Mouse (Mus musculus) left cerebral cortex, postnatal 4 days (tissue): ENCODE measurements around the gene Hist1h4i. TPM values are rescaled to one million over a fixed set of nuclear protein-coding genes. Genes with fewer than 3 reads are reported as not detected.
"Not testable (repeated sequence)": the region's sequence is repeated elsewhere in the genome, so short reads cannot be mapped to it uniquely, and the experiment has no call there.

Source experiments
- DNase-seq: peaks from one replicate; pipeline ENCODE4 v3.0.0-alpha.2; 2022
- intact Hi-C: fragments of 180-260 bp; cut with DNase I; formaldehyde crosslinking; loops from one replicate; pipeline ENCODE4 v1.15.1; 2025
- total RNA-seq, 2 experiments: library from RNA; stranded (reverse); gene quantifications; 2 replicates each; pipeline ENCODE4 v1.2.3; 2021

Gene Hist1h4i
- total RNA-seq, result 10 to 100 TPM; 89.3 to 89.6 TPM

DNA sequence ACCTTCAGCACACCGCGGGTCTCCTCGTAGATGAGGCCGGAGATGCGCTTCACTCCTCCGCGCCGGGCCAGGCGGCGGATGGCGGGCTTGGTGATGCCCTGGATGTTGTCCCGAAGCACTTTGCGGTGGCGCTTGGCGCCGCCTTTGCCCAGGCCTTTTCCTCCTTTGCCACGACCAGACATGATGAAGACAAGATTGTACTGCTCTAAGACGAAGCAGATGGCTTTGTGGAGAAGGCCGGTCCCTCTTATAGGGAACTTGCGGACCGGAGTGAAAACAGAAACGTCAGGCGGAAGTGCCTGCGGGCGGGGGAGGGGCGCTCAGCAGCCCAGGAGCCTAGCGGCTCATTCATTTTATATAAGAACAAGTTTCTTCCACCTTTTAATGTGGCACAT is at the start of gene Hist1h4i:
Gene Hist1h4i, minus strand, starts transcription at position 221 of the 395 bp plus-strand sequence.
- peak; percentile 97 for DNase-seq
- intact Hi-C loops, result not testable (repeated sequence)

DNA sequence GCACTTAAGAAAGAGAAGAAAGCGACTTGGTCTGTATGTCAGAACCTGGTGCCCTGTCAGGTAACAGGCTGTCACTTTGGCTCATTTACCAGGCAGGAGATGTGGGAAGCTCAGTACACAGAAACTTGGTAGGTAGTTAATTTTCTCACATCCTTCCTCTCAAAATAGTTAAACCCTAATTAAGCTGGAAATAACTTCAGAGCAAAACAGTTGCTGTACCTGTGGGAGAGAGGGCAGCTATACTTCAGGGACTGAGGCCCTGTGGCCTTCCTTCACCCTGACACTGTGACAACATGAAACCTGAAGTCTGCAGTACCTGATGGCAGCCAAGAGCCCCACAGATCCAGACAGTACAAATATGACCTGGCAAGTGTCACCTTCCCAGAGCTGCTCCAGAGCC is 43.0 kb upstream of the Hist1h4i start, which contains the start of gene Vmn1r188:
Gene Vmn1r188, plus strand, starts transcription at position 301 of the 400 bp plus-strand sequence.
- DNase-seq, intact Hi-C loops: not testable (repeated sequence)

GRCm38 (mm10) chr13:22063468-22063867 is 22.3 kb upstream of the Hist1h4i start:
- no peak for DNase-seq
- intact Hi-C loops, result no loop called here

DNA sequence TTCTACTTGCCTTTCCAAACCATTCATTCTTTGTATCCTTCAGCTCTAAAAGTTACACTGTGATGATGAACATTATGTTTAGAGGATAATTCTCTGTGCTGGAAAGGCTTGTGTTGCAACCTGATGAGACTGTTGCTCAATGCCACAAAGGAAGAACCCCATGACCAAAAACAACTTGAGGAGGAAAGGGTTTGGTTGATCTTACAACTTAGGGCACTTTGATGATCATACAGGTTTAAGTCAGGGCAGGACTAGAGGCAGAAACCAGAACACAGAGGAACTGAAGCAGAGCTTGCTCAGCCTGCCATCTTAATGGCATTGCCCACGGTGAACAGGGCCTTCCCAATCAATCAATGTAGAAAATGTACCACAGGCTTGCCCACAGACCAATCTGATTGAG is 20.3 kb upstream of the Hist1h4i start:
- DNase-seq, result no peak
- intact Hi-C loops, result no loop called here

GRCm38 (mm10) chr13:22053754-22054153 is 12.6 kb upstream of the Hist1h4i start:
- intact Hi-C loops, result loop anchor here (5.0 to 10.0 kb wide), 2 partner anchors 1231 to 1349 kb away; no protein-coding TSS in a partner anchor
- DNase-seq, result no peak

DNA sequence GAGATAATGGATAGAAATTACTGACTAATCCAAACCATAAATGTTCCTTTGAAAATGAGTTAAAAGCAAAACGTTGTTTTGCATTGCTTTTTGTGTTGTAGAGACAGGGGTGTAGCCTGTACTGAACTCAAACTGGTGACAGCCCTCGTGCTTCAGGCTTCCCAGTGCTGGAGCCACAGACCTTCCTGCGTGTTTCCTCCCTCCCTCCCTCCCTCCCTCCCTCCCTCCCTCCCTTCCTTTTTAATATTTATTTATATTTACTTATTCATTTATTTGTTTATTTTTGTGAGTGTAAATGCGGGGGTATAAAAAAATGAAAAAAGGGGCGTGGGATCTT is 10.3 kb upstream of the Hist1h4i start:
- intact Hi-C loops, result loop anchor here (5.0 to 10.0 kb wide), 2 partner anchors 1233 to 1351 kb away; no protein-coding TSS in a partner anchor
- no peak for DNase-seq

GRCm38 (mm10) chr13:22050591-22051522 is 9.7 kb upstream of the Hist1h4i start:
- intact Hi-C loops, result loop anchor here (5.0 to 10.0 kb wide), 2 partner anchors 1234 to 1351 kb away; no protein-coding TSS in a partner anchor
- peak; percentile 94 for DNase-seq

- peak; percentile 52 for DNase-seq
- intact Hi-C loops, result loop anchor here (5.0 to 10.0 kb wide), 2 partner anchors 1235 to 1352 kb away; no protein-coding TSS in a partner anchor
Measured at GRCm38 (mm10) chr13:22049737-22050440, 8.7 kb upstream of the Hist1h4i start.

DNA sequence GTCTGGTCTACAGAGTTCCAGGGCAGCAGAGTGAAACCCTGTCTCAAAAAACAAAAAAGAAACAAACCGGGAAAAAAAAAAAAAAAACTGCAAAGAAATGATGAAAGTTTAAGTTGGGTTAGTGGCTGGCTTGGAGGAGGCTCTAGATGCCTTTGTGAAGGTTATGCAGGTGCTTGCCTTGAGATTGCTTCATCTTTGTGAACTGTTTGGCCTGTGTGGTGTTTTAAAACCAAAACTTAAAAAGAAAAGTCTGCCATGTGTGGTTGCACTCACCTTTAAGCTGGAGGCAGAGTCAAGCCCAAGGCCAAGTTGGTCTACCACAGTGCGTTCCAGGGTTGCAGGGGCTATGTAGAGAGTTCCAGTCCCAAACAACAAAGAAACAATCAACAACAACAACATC is 7.9 kb upstream of the Hist1h4i start:
- intact Hi-C loops, result no loop called here
- no peak for DNase-seq

GRCm38 (mm10) chr13:22045311-22045710 is 4.1 kb upstream of the Hist1h4i start:
- no peak for DNase-seq
- intact Hi-C loops, result no loop called here

DNA sequence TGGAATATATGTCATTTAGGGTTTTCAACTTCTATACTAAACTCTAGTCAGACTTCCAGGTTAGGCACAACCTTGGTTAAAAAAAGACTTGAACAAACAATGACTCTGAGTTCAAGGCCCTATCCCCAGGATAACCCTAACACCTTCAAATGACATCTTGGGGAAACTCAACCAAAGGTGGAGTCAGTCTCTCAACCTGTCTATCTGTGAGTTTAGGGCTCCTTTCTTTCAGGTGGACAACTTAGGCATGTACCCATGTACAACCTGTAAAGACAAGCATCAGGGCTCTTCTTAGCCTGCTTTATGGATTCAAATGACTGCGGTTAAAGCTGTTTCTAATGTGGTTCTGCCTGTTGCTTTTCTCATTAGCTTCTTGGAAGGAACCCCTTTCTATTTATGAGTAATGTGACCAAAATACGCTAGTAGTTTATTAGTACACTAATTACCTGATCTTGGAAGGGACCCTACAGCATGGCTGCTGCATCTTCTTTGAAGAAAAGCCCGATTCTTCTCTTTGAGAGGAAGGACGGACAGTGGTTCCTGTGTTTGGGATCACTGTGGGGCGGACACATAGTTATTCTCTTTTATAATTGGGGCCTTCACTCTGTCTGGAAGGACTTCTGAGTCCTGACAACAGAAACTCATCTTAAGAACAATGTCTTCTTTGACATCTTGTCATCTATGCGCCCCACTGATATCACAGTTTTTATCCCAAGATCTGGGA is 3.4 kb upstream of the Hist1h4i start:
- intact Hi-C loops, result no loop called here
- no peak for DNase-seq

DNA sequence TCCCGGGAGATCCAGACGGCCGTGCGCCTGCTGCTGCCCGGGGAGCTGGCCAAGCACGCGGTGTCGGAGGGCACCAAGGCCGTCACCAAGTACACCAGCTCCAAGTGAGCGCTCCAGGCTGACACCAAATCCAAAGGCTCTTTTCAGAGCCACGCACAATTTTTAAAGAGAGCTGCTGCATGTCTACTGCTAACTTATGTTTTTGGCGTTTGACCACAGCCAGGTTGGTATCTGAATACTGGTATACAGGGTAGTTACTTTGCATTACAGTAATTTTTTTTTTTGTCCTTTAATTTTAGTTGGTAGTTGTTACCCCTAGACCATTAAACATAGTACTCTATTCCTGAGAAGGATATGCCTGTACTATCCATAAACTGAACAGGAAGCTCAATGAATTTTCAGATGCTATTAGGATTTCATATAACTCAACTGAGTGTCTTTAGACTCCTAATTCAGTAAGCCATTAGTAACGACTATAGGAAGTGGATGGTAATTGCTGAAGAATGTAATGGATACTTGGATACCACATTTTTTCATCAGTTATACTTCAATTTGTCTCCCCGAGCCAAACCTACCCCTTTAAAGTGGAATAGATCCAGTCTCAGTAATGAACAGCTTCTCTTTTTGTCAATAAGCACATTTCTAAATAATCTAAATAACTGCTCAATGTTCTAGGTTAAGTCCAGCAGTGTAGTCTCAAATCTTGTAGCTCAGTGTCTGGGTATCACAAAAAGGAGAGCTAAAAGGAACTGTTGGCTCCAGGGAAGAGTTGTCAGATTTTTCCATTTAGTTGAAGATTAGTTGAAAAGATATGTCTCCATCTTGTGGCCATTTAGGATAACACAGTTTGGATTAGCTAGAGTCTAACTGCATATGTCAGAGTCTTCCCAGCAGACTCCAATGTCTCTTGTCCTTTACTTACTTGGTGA is 2.6 kb upstream of the Hist1h4i start:
- no peak for DNase-seq
- intact Hi-C loops, result no loop called here

- intact Hi-C loops, result not testable (repeated sequence)
- DNase-seq, result peak; percentile 80
Measured at GRCm38 (mm10) chr13:22042568-22043502, 1.7 kb upstream of the Hist1h4i start, which contains the start of the genes Hist1h2ag and Hist1h2bj. Gene Hist1h2ag (minus strand): TSS chr13:22042944. Gene Hist1h2bj (plus strand): TSS chr13:22043214.

GRCm38 (mm10) chr13:22041651-22042567 is 747 bp upstream of the Hist1h4i start:
- peak; percentile 43 for DNase-seq
- intact Hi-C loops, result no loop called here

GRCm38 (mm10) chr13:22040464-22041141 is 559 bp downstream of the Hist1h4i start:
- no peak for DNase-seq
- intact Hi-C loops, result no loop called here

DNA sequence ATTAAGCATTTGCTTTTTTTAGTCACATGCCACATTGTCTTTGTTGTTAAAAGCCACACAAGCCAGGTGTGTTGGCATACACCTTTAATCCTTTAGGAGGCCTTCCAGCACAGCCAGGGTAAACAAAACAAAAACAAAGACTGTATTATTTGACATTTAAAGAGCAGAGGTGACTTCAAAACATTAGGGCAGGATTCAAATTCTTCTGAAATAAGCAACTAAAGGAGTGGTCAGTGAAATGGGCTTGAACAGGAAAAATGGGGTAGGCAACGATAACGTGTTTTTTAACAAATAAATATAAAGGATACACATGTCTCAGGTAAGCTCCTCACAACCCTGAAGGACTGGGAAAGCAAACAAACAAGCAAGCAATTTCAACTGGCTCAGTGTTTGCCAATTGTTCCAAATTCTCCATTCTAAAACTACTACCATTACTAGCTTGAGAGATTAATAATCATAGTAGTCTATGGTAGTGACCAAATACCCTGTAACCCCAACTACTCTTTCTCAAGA is 1.2 kb downstream of the Hist1h4i start:
- intact Hi-C loops, result loop anchor here (10.0 kb wide), 1 partner anchor 305 kb away; the partner anchor contains the start of gene Hist1h4j
- DNase-seq, result no peak
